ENCODE assay signal across 14 mouse cellular contexts in genomic region chr7:142442908-142443420, GRCm38 (mm10). TPM values are rescaled to one million over a fixed set of nuclear protein-coding genes. Genes with fewer than 3 reads are reported as not detected.
DNase-seq lines count a peak whose midpoint lies in the region; ATAC-seq and TF ChIP-seq lines count a peak whose summit lies in the region.
"Had no signal": no experiment of that assay in that cellular context is flagged by ENCODE, and none has a peak within 500 bp of the region (broad histone marks: within the 10 kb centered on the region; RNA-seq: fewer than 3 reads in every experiment).

No protein-coding gene starts in this region.

- peak overlapping the region; percentile 6 for H3K27ac ChIP-seq in hindbrain, embryonic 10.5 days
- H3K27ac ChIP-seq in hindbrain, embryonic 16.5 days (ENCODE audit: low read depth, low read length) = no peak overlapping the region
- H3K27ac ChIP-seq in cortical plate, adult 2 months (ENCODE audit: insufficient read depth, low read length) = 0 out of 2 replicates have a peak overlapping the region, but pooled peaks have one; percentile 35
- H3K27ac ChIP-seq in limb, embryonic 10.5 days = peak overlapping the region; percentile 87
- peak overlapping the region; percentile 67; the same call in 1 of the 2 replicates for H3K27ac ChIP-seq in small intestine, adult 2 months (ENCODE audit: insufficient read depth, low read depth, low read length)
- H3K27ac ChIP-seq: hindbrain, embryonic 15.5 days had no signal

- TF ChIP-seq CTCF in cortical plate, adult 2 months (IDR thresholded peaks at IDR 0.05; ENCODE audit: extremely low read depth, insufficient read depth, low read length) = no peak
- no peak for TF ChIP-seq CTCF in small intestine, adult 2 months (IDR thresholded peaks at IDR 0.05; ENCODE audit: extremely low read depth, insufficient read length, insufficient replicate concordance, low read depth, low read length)

- H3K4me3 ChIP-seq in hindbrain, embryonic 10.5 days = no peak overlapping the region
- H3K4me3 ChIP-seq in hindbrain, embryonic 16.5 days (ENCODE audit: low read length) = no peak overlapping the region
- H3K4me3 ChIP-seq in cortical plate, adult 2 months (ENCODE audit: insufficient read depth, low read length) = no peak overlapping the region
- no peak overlapping the region for H3K4me3 ChIP-seq in limb, embryonic 10.5 days
- no peak overlapping the region for H3K4me3 ChIP-seq in small intestine, adult 2 months (ENCODE audit: low read depth, low read length)
- H3K4me3 ChIP-seq: hindbrain, embryonic 15.5 days had no signal

- peaks cover 17% of the 10 kb centered on the region for H3K4me1 ChIP-seq in hindbrain, embryonic 10.5 days (replicated peaks)
- no peaks in the 10 kb centered on the region for H3K4me1 ChIP-seq in hindbrain, embryonic 16.5 days (ENCODE audit: control insufficient read depth, insufficient read depth, low read depth, low read length)
- no peaks in the 10 kb centered on the region for H3K4me1 ChIP-seq in cortical plate, adult 2 months (ENCODE audit: control insufficient read depth, insufficient read depth, low read length)
- H3K4me1 ChIP-seq in limb, embryonic 10.5 days = peaks cover 38% of the 10 kb centered on the region
- no peaks in the 10 kb centered on the region; the same call in 1 of the 2 replicates for H3K4me1 ChIP-seq in small intestine, adult 2 months (ENCODE audit: control insufficient read depth, insufficient read depth, insufficient read length, low read length)
- H3K4me1 ChIP-seq: hindbrain, embryonic 15.5 days had no signal

- H3K36me3 ChIP-seq in hindbrain, embryonic 10.5 days = no peaks in the 10 kb centered on the region
- H3K36me3 ChIP-seq in hindbrain, embryonic 16.5 days (ENCODE audit: control insufficient read depth, insufficient read depth, low read length) = no peaks in the 10 kb centered on the region
- H3K36me3 ChIP-seq in limb, embryonic 10.5 days = no peaks in the 10 kb centered on the region
- H3K36me3 ChIP-seq in small intestine, adult 2 months (ENCODE audit: control insufficient read depth, insufficient read depth, low read length) = no peaks in the 10 kb centered on the region
- H3K36me3 ChIP-seq: hindbrain, embryonic 15.5 days had no signal

- no peak for DNase-seq in hindbrain, embryonic 10.5 days (ENCODE audit: low spot score)
- no peak for DNase-seq in limb, embryonic 10.5 days (ENCODE audit: low spot score)
- DNase-seq in testis, postnatal 14 days (ENCODE audit: low spot score) = no peak
- no peak for DNase-seq in urinary bladder, adult 2 months (ENCODE audit: low spot score)
- DNase-seq: cerebellum, adult 9-10 months; lung, postnatal 10 days; right cerebral cortex, postnatal 4 days; thymus, postnatal 14 days had no signal

- H3K9me3 ChIP-seq in hindbrain, embryonic 10.5 days = no peaks in the 10 kb centered on the region
- H3K9me3 ChIP-seq in hindbrain, embryonic 16.5 days (ENCODE audit: control insufficient read depth, low read length) = no peaks in the 10 kb centered on the region
- no peaks in the 10 kb centered on the region for H3K9me3 ChIP-seq in limb, embryonic 10.5 days (replicated peaks)
- H3K9me3 ChIP-seq: hindbrain, embryonic 15.5 days had no signal

- no peak for TF ChIP-seq POLR2A in cortical plate, adult 2 months (IDR thresholded peaks at IDR 0.05; ENCODE audit: extremely low read depth, insufficient read depth, low read length)
- TF ChIP-seq POLR2A in small intestine, adult 2 months (IDR thresholded peaks at IDR 0.05; ENCODE audit: low read depth, low read length) = no peak

- no peak overlapping the region for H3K4me2 ChIP-seq in hindbrain, embryonic 16.5 days (ENCODE audit: low read length)
- H3K4me2 ChIP-seq: hindbrain, embryonic 15.5 days had no signal

- H3K27me3 ChIP-seq in hindbrain, embryonic 10.5 days (ENCODE audit: insufficient read depth, poor library complexity, severe bottlenecking) = peaks cover 4% of the 10 kb centered on the region; the same call in 1 of the 2 replicates
- H3K27me3 ChIP-seq in hindbrain, embryonic 16.5 days (replicated peaks; ENCODE audit: control insufficient read depth, insufficient read depth, low read length) = no peaks in the 10 kb centered on the region
- no peaks in the 10 kb centered on the region for H3K27me3 ChIP-seq in limb, embryonic 10.5 days (ENCODE audit: low read depth, poor library complexity, severe bottlenecking)
- no peaks in the 10 kb centered on the region for H3K27me3 ChIP-seq in small intestine, adult 2 months (ENCODE audit: control insufficient read depth, insufficient read depth, low read length)
- H3K27me3 ChIP-seq: hindbrain, embryonic 15.5 days had no signal

- 89% methylated on average over 7 of the region's 7 CpGs for whole genome bisulfite sequencing in hindbrain, embryonic 10.5 days
- whole genome bisulfite sequencing in hindbrain, embryonic 16.5 days = 91% methylated on average over 4 of the region's 7 CpGs
- WGBS in limb, embryonic 10.5 days = 94% methylated on average over 7 of the region's 7 CpGs
- WGBS in small intestine, adult 2 months = 85% methylated on average over 7 of the region's 7 CpGs

- no peak for ATAC-seq in hindbrain, embryonic 16.5 days
- ATAC-seq: midbrain, embryonic 16.5 days had no signal

- H3K9ac ChIP-seq in hindbrain, embryonic 16.5 days (ENCODE audit: low read depth, low read length) = no peak overlapping the region
- H3K9ac ChIP-seq: hindbrain, embryonic 15.5 days had no signal

RNA-seq across cellular contexts. Expression of gene Tnni2, which starts 1.4 kb away (rescaled TPM):
- 1.2 and 1.3 TPM in 2 replicates for polyA plus RNA-seq in hindbrain, embryonic 10.5 days (2016; fragmentation: Nextera tagmentation; extraction: Ambion mirVana)
- 2.0 and 22.5 TPM in 2 replicates for polyA plus RNA-seq in hindbrain, embryonic 16.5 days (2015; fragmentation: Nextera tagmentation; extraction: Ambion mirVana)
- 0.86 and 1.4 TPM in 2 replicates for polyA plus RNA-seq in cortical plate, adult 2 months (2012; rRNA removed)
- polyA plus RNA-seq in limb, embryonic 10.5 days (2016; fragmentation: Nextera tagmentation; extraction: Ambion mirVana) = 2.4 and 3.6 TPM in 2 replicates
- polyA plus RNA-seq in small intestine, adult 2 months (2012; rRNA removed) = 0.35 and 2.9 TPM in 2 replicates
- polyA plus RNA-seq in urinary bladder, adult 2 months (2012; rRNA removed) = 39.4 and 48.2 TPM in 2 replicates

RNA-seq across cellular contexts. Expression of gene Syt8, which starts 8.3 kb away (rescaled TPM):
- polyA plus RNA-seq in hindbrain, embryonic 10.5 days (2016; fragmentation: Nextera tagmentation; extraction: Ambion mirVana) = not detected in 2 replicates
- polyA plus RNA-seq in hindbrain, embryonic 16.5 days (2015; fragmentation: Nextera tagmentation; extraction: Ambion mirVana) = not detected in 2 replicates
- polyA plus RNA-seq in cortical plate, adult 2 months (2012; rRNA removed) = not detected in 2 replicates
- polyA plus RNA-seq in limb, embryonic 10.5 days (2016; fragmentation: Nextera tagmentation; extraction: Ambion mirVana) = 0.25 TPM in 1 of 2 replicates, not detected in the other
- 1.4 and 66.8 TPM in 2 replicates for polyA plus RNA-seq in small intestine, adult 2 months (2012; rRNA removed)
- 316 and 420 TPM in 2 replicates for polyA plus RNA-seq in urinary bladder, adult 2 months (2012; rRNA removed)
- polyA plus RNA-seq: frontal cortex, adult 2 months; hindbrain, embryonic 15.5 days; midbrain, embryonic 16.5 days had no signal

RNA-seq across cellular contexts. Expression of gene Lsp1, which starts 17.6 kb away (rescaled TPM):
- 17.9 and 19.4 TPM in 2 replicates for polyA plus RNA-seq in hindbrain, embryonic 10.5 days (2016; fragmentation: Nextera tagmentation; extraction: Ambion mirVana)
- polyA plus RNA-seq in hindbrain, embryonic 16.5 days (2015; fragmentation: Nextera tagmentation; extraction: Ambion mirVana) = 5.5 and 6.0 TPM in 2 replicates
- 10.2 and 12.2 TPM in 2 replicates for polyA plus RNA-seq in cortical plate, adult 2 months (2012; rRNA removed)
- polyA plus RNA-seq in limb, embryonic 10.5 days (2016; fragmentation: Nextera tagmentation; extraction: Ambion mirVana) = 28.7 and 31.1 TPM in 2 replicates
- polyA plus RNA-seq in small intestine, adult 2 months (2012; rRNA removed) = 29.4 and 48.0 TPM in 2 replicates
- 379 and 420 TPM in 2 replicates for polyA plus RNA-seq in urinary bladder, adult 2 months (2012; rRNA removed)

RNA-seq across cellular contexts. Expression of gene Ctsd, which starts 55.1 kb away (rescaled TPM):
- 159 and 198 TPM in 2 replicates for polyA plus RNA-seq in hindbrain, embryonic 10.5 days (2016; fragmentation: Nextera tagmentation; extraction: Ambion mirVana)
- polyA plus RNA-seq in hindbrain, embryonic 16.5 days (2015; fragmentation: Nextera tagmentation; extraction: Ambion mirVana) = 356 and 378 TPM in 2 replicates
- polyA plus RNA-seq in cortical plate, adult 2 months (2012; rRNA removed) = 421 and 455 TPM in 2 replicates
- polyA plus RNA-seq in limb, embryonic 10.5 days (2016; fragmentation: Nextera tagmentation; extraction: Ambion mirVana) = 121 and 132 TPM in 2 replicates
- polyA plus RNA-seq in small intestine, adult 2 months (2012; rRNA removed) = 174 and 253 TPM in 2 replicates
- polyA plus RNA-seq in urinary bladder, adult 2 months (2012; rRNA removed) = 836 and 938 TPM in 2 replicates

RNA-seq across cellular contexts. Expression of gene Tnnt3, which starts 55.7 kb away (rescaled TPM):
- 1.1 and 3.0 TPM in 2 replicates for polyA plus RNA-seq in hindbrain, embryonic 10.5 days (2016; fragmentation: Nextera tagmentation; extraction: Ambion mirVana)
- 3.1 and 25.7 TPM in 2 replicates for polyA plus RNA-seq in hindbrain, embryonic 16.5 days (2015; fragmentation: Nextera tagmentation; extraction: Ambion mirVana)
- polyA plus RNA-seq in cortical plate, adult 2 months (2012; rRNA removed) = 0.19 and 0.40 TPM in 2 replicates
- 1.6 and 1.7 TPM in 2 replicates for polyA plus RNA-seq in limb, embryonic 10.5 days (2016; fragmentation: Nextera tagmentation; extraction: Ambion mirVana)
- polyA plus RNA-seq in small intestine, adult 2 months (2012; rRNA removed) = 0.10 TPM in 1 of 2 replicates, not detected in the other
- 74.3 and 79.9 TPM in 2 replicates for polyA plus RNA-seq in urinary bladder, adult 2 months (2012; rRNA removed)
